Mouse (Mus musculus) cerebellum, adult (tissue): Measurements from ENCODE around the gene Enox1.
A peak's percentile ranks its signal among the peaks of the same experiment; 100 is the strongest.
"Not testable (repeated sequence)": the region's sequence is repeated elsewhere in the genome, so short reads cannot be mapped to it uniquely, and the experiment has no call there.

Experiments used
- ATAC-seq: cut with Nextera tagmentation; 2 replicates; pipeline ENCODE4 v1.9.2; 2017; ENCODE audit warnings: mild to moderate bottlenecking, moderate library complexity, mixed read lengths; ENCODE audit not compliant: insufficient number of reproducible peaks, low FRiP score, low TSS enrichment

The Enox1 gene

DNA sequence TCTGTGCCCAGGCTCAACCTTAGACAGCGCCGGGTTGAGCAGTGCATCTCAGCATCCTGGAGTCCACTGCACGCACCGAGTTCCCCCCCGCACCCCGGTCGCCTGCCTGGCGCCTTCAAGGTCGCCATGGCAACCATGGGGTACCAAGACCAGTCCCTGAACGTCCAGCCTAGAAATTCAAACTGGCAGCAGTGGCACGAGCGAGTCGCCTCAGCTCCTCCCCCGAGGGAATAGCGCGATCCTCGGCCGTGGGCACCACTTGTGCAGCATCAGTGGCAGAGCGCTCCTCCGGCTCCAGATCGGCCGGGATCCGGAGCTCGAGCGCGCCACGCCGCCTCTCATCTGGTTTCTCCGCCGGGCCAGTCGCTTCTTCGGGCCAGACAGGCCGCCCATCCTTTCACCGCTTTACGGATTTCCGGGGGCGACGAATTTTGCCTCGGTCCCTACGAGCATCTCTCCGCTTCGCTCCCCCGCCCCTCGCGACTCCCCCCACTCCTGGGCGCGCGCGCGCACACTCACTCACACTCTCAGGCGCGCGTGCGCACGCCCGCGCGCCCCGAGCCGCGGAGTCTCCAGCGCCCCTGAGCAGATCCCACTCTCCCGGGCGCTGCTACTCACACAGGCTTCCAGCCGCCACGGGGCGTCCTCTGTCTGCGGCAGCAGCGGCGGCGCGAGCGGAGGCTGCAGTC, at the start of gene Enox1:
Gene Enox1 (plus strand): TSS at position 542 of the 689 bp plus-strand sequence.
- ATAC-seq, result peak; percentile 77

DNA sequence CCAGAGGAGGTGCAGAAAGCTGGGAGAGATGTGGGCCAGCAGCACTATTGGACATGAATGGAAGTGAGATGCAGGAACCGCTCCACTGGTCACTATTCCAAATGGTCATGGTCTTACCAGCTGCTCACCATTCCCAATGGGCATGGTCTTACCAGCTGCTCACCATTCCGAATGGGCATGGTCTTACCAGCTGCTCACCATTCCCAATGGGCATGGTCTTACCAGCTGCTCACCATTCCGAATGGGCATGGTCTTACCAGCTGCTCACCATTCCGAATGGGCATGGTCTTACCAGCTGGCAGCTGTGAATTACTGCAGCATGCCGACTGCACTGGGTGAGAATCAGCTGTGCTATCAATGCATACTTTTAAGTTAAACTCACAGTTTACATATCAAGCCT, 45.9 kb upstream of the Enox1 start:
- not testable (repeated sequence) for ATAC-seq

DNA sequence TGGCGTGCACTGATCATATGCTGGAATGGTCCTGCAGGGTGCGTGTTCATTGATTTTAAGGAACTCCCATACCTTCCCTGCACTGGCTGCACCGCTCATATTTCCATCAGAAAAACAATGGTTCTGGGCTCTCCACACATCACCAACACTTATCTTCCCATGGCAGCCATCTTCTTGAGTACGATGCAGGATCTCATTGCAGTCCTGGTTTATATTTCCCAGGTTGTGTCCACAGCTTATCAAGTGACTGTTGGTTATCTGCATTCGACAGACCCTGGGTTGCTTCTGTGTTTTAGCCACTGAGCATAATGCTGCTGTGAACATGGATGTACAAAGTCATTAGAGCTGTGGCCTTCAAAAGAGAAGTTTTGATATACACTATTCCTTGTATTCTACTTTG, 26.0 kb upstream of the Enox1 start:
- ATAC-seq, result no peak

DNA sequence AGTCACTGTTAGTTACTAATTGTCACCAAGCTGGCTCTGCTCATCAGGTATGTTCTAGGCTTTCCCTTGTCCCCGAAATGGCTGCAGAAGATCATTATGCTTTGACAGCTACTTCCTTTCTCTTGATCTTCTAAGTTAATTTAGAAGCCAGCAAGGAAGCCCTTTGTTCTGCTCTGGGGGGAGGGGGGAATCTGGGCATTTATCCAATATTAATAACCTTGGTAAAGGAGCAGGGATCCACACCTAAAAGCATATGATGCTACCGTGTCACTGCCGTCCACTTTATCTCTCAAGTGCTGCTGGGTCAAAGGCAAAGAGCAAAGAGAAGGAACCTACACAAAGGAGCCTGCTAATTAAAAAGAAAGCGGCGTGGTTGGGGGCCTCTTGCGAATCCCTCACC, 19.6 kb upstream of the Enox1 start:
- no peak for ATAC-seq

DNA sequence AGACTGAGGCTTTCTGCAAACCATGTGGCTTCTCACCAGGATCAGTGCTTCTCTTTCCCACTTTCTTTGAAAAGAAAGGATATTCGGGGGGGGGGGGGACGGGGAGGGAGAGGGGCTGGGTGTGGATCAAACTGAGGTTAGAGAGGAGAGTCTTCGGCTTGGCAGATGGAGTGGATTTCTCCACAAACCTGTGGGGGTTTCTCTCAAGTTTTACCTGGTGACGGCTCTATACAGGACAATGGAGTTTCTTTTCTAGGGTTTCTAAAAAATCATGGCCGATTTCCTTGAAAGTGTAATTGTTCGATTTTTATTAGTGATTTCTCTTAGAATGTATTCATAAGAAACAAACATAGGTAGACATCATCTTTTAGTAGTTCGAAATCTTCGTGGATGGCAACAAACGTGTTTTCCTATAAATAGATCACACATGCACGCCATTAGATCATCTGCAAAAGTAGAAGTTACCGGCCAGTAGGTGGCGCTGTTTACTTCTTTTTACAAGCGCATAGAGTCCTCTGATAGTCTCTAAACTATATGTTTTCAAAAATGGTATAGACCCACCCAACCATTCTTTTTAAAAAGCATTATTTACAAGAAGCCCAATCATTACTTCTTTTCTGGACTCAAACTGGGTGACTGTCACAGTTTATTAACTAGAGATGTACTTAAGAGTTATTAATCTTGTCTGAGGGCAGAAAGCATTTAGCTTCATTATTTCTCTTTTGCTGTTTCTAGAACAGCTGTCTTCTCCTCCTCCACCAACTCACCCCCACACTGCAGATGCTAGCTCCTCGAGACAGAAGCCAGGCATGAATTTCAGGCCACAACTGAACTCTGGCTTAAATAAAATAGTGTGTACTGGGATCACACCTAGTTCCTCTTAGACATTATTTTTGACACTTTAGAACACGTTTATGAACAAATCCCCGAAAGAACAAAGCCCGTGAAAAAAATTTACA, 15.0 kb upstream of the Enox1 start:
- ATAC-seq, result peak; percentile 74

DNA sequence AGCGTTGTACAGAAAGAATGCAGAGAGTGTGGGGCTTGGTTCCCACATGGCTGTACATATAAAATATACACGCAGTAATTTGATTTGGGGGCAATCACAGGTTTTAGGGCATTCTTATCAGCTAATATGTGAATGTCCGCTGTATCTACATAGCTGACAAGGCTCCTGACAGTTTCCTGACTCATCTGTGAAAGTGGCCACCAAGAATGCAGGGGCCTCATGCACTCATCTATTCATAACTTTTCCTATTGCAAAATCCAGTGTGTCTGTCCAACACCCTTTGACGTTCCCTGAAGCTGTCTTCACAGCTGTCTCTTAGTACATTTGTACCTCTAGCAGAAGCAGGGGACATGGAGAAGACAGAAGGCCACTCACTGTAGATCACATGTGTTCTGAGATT, 11.5 kb upstream of the Enox1 start:
- ATAC-seq, result no peak

DNA sequence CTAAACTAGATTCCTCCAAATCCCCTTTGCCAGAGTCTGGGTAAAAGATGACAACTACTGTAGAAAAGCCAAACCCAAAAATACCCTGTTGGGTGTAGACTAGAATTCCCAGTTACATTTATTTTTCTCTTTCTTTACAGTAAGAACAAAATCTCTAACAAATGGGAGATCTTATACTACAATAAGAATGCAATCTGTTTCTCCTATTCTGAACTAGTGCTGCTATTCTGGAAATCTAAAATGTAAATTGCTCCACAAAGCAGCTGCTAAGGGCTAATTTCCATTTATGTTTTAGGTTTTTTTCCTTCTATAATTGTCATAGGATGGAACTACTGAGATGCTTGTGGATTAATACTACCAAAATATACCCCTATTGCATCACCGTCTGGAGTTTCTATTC, 8.9 kb upstream of the Enox1 start:
- ATAC-seq, result no peak

DNA sequence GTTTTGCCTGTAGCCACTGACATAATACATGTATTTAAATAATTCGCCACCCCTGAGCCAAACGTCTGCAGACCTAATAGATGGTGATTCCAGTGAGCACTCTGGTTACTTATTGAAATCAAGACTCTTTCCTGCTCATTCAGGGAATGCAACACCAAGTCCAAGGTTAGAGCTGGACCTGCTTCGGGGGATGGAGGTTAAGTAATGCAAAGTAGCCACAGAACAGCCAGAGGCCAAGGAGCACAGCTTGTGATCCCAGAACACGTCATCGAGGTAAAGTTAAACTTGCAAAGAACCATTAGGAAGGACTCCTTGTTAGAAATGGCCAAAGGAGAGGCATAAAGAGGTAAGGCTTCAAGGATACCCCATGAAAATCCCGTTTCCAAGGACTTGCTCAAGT, 6.0 kb upstream of the Enox1 start:
- ATAC-seq, result no peak

DNA sequence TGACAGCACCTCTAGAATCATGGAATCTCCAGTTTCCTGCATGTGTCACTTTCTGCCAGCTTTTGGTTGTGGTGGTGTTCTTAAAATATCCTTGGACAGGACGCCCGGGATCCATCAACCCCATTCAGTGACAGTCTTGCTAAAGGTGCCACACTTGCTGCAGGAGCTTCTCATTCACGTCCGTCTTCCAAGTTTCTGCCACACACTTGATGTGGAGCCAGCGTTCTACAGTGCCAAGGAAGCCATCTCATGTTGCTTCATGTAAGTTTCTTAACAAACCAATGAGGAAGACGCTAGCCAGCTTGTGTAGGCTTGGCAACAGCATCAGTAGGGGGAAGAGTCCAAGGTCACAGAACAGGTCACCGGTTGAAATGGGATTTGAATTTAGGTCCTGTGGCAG, 5.1 kb upstream of the Enox1 start:
- no peak for ATAC-seq

DNA sequence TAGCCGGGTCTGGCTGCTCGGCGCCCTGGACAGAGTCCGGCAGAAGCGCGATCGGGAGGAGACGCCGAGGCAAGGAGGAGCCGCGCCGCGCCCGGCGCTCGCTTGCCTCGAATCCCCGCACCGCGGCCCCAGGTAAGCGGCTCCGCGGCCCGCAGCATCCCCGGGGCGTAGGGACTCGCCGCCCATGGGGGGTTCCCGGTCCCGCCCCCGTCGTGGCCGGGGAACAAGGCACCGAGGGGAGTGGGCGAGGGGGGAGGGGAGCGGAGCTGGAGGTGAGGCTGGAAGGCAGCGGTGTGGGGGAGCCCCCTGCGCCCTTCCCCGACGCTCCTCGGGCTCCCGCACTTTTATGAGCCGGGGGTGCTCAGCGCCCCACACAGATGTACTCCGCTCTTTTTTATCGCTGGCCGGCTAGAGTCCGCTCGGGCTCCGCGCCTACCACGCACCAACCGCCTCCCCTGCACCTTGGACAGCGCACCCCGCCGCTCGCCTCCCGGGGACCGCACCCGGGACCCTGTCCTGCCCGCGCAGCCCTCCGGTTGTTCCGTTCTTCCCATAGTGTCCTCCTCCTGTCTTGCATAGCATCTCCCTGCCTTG, 445 bp downstream of the Enox1 start:
- peak; percentile 9 for ATAC-seq

DNA sequence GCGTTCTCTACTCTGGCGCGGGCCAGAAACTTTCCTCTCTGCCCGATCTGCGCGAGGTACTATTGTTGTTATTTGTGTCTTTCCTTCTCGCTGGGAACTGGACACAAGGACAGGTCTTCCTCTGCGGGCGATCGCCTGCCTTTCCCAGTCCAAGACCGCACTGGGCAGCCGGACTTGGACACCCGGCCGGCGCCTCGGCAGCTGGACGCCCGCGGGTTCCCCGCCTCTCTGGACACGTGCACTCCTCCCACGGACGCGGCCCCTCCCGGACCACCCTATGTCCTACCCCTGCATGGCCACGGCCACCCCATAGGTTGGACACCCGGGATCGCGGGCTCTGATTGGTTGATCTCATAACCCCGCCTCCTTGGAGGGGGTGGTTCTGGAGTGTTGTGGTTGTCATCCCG, 945 bp downstream of the Enox1 start:
- peak; percentile 87 for ATAC-seq

DNA sequence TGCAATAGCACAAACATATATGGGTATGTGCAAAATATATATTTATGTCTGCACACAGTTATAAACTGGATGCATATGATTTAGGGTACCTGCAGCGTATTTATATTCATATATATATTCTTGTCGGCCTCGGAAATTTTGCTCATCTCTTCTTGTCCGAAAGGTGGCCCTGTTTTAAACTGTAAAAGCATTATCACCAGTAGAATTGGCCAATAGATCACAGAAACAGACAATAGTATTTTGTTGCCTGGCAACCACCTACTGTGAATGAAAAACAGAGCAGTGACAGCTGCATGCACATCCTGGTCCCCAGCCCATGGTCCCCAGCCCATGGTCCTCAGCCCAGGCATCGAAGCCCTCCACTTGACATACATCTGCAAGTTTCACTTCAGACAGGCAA, 2.8 kb downstream of the Enox1 start:
- no peak for ATAC-seq

DNA sequence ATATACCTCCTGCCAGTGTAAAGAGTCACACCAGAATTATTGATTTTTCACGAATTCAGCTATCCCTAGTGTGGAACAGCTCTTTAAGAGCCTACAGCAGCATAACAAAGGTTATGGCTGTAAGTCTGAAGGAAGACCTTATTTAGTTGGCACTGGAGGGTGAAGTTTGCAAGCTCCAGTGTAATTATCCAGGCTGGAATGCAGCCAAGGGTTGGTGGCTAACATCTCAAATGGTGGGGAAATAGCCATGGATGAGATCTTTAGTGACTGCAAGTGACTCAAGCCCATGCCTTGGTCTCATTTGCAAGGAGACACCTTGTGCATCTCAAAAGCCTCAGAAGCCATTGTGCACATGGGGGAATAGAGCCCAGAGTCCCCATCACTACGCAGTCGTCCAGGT, 5.9 kb downstream of the Enox1 start:
- ATAC-seq, result no peak

DNA sequence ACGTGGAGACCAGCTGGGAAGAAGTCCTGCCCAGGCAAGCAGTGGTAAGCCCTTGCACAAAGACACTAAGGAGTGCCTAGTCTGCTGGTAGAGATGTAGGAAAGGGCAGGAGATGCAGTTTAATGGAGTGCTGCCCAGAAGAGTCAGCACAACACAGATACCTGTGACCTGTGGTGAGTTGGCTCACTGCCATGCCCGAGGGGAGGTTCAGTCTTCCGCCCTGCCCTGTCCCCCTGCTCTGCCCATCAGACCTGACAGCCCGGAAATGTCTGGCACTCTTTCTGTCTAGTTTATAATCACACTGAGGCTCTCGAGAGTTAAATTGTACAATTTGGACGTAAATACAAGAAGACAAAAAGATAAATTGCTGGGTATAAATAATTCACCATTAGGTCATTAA, 7.8 kb downstream of the Enox1 start:
- ATAC-seq, result no peak

DNA sequence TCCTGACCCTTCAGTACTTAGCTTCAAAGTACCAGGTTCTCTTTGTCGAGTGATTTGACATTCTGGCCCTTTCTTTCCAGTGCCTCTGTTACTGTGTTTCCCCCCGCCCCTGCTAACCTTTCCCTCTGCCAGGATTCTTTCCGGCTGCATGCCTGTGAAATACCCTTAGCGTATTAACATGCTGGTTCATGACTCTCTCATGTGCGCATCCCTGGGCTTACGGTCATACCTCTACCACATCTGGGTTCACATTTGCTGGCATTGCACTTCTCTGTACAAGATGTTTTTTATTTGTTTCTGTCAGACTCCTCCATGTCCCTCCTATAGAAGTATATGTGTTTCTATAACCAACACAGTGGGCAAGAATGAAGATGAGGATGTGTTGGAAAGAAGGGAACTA, 11.6 kb downstream of the Enox1 start:
- ATAC-seq, result no peak

DNA sequence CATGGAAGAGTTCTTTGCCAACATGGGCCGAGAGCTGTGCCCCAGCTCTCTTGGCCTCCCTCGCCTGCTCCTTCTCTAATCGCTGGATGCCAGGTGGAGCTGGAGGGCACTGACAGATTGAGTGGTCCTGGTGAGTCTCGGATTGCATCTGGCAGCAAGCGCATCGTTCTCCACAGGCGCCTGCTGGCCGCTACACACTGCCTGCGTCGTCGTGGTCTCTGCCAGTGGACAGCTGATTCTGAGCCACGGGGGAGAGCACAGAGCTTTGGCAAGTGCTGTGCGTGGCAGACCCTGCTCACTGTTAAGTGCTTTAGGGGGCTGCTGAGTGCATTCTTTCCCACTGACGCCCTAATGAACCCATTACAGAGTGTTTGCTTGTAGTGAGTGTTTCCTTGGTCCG, 17.9 kb downstream of the Enox1 start:
- peak; percentile 81 for ATAC-seq

DNA sequence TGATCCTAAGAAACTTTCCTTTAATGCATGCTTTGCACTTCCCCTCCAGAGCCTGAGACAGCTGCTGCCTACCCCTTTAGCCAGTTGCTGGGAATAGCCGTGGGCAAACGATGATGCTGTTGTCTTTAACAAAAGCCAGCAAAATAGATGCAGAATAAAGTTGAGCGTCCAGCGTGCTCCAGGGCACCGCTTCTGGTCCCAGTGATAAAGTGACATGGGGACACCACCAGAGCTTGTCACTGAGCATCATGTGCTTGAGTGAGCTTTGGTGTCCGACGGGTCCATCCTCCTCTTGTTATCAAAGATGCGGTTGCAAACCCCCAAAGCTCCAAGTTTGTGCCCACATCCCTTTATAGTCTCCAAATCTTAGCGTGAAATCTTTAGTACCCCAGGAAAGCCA, 18.4 kb downstream of the Enox1 start:
- no peak for ATAC-seq

DNA sequence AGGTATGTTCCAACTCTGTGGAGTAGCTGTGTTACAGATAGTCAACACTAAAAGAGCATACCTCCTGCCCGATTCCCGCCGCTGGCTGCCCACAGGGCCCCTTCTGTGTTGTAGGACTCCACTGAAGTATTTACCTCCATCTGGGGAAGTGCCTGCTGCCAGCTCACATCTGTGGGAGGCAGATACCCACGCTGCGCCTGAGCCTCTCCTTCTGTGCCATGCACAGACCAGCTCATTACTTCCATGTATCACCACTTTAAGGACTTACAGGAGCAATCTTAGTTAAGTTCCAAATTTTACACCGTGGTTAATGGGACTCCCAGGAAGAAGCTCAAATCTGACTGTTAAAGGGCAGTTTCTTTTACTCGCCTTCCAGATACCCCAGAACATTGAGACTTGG, 23.7 kb downstream of the Enox1 start:
- no peak for ATAC-seq

DNA sequence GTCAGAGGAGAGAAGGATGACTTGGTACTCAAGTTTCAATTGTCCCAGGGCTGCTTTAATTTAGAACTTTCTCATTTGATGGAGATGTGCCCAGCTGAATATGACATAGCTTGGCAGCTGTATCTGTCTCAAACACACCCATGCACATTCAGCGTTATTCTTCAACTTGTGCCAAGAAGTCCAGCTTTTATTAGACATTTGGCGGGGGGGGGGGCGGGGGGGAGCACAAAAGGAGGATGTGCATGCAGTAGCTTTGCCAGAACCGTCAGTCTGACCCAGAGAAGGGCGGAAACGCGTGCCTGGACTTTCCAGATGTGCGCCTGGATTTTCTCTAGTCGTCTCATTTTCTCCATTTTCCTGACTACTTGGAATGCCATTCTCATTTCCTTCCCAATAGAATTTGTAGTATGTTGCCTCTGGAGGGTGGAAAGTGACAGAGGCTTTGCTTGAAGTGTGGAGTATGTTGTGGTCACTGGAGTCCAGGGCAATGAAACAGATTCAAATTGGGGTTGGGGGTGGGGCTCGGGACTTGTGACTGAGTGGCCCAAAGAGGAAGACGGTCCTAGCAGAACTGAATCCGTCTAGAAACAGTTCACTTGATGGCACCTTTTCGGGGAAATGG, 24.3 kb downstream of the Enox1 start:
- no peak for ATAC-seq

DNA sequence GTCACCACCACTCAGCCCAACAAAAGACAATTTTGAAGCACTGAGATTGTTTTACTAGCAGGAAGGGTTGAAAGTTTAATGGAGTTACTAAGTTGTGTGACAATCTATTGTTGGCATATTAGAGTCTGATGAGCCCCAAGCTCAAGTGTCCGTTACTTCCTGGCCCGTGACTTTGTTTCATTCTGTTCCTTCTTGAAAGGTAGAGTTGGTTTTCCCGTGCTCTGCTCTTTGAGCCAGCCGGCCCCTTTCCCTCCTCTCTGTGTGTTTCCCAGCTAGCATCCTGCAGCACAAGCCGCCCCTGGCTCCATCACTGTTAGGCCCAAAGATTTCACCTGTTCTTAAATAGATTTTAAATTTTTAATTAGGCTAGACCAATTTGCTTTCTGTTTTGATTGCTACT, 26.9 kb downstream of the Enox1 start:
- no peak for ATAC-seq

DNA sequence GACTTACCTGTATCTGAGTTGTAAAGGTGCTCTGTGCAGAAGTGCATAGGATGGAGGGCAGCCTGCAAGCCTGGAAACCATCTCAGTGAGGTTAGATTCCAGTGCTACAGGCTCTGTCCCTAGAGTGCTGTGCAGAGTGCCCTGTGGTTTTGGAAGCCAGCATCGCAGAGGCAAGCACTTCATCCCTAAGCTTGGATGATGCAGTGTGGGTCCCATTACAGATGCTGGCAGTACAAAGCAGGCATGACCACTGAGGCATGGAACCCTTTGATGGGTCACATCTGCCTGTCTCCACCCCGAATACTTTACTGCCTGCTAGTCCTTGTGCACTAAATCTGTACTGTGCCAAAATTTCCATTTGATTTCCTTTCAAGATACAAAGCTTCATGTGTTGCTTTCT, 33.6 kb downstream of the Enox1 start:
- no peak for ATAC-seq
